Mouse (Mus musculus): Measurements from ENCODE around the gene Prdm1. TPM values are rescaled to one million over a fixed set of nuclear protein-coding genes. Genes with fewer than 3 reads are reported as not detected.
A peak's percentile ranks its signal among the peaks of the same experiment; 100 is the strongest.

Prdm1 gene
- polyA plus RNA-seq, 1 experiment from 2014 or later: 6.4 TPM

- no peak overlapping the region for H3K4me2 ChIP-seq
- H3K27me3 ChIP-seq (replicated peaks): no peaks in the 10 kb centered on the region
- 70% methylated on average over 5 of the region's 5 CpGs for WGBS
- H3K9me3 ChIP-seq: no peaks in the 10 kb centered on the region
- no peak overlapping the region for H3K9ac ChIP-seq
- no peaks in the 10 kb centered on the region for H3K36me3 ChIP-seq
- no peak overlapping the region for H3K4me3 ChIP-seq (replicated peaks)
- ATAC-seq (ENCODE audit: insufficient read depth, low FRiP score, low read depth): no peak
- no peak overlapping the region for H3K27ac ChIP-seq
- H3K4me1 ChIP-seq: no peaks in the 10 kb centered on the region
Observed at GRCm38 (mm10) chr10:44490899-44491422, 37.3 kb downstream of the Prdm1 start.

- H3K4me3 ChIP-seq (replicated peaks): no peak overlapping the region
- H3K27ac ChIP-seq: no peak overlapping the region
- no peak overlapping the region for H3K9ac ChIP-seq
- no peaks in the 10 kb centered on the region for H3K27me3 ChIP-seq (replicated peaks)
- H3K4me1 ChIP-seq: no peaks in the 10 kb centered on the region
- H3K4me2 ChIP-seq: no peak overlapping the region
- no peaks in the 10 kb centered on the region for H3K36me3 ChIP-seq
- 83% methylated on average over 10 of the region's 11 CpGs for WGBS
- H3K9me3 ChIP-seq: no peaks in the 10 kb centered on the region
- no peak for ATAC-seq (ENCODE audit: insufficient read depth, low FRiP score, low read depth)
Observed at GRCm38 (mm10) chr10:44487132-44487531, 41.2 kb downstream of the Prdm1 start.

- H3K27me3 ChIP-seq (replicated peaks): 0 out of 2 replicates have a peak, but pooled peaks cover 3% of the 10 kb centered on the region
- no peak overlapping the region for H3K27ac ChIP-seq
- WGBS: 60% methylated on average over 5 of the region's 5 CpGs
Observed at GRCm38 (mm10) chr10:44484077-44484476, 44.2 kb downstream of the Prdm1 start.

GRCm38 (mm10) chr10:44483116-44483515 lies 45.2 kb downstream of the Prdm1 start:
- Histone ChIP-seq H3K27ac (no peak overlapping the region), H3K9ac (no peak overlapping the region), H3K27me3 (replicated peaks) (0 out of 2 replicates have a peak, but pooled peaks cover 4% of the 10 kb centered on the region), H3K36me3 (no peaks in the 10 kb centered on the region), H3K9me3 (no peaks in the 10 kb centered on the region), H3K4me1 (no peaks in the 10 kb centered on the region), H3K4me2 (no peak overlapping the region), H3K4me3 (replicated peaks) (no peak overlapping the region)
- WGBS: 85% methylated on average over 6 of the region's 6 CpGs
- ATAC-seq (ENCODE audit: insufficient read depth, low FRiP score, low read depth): no peak

More at GRCm38 (mm10) chr10:44484077-44484476, 44.2 kb downstream of the Prdm1 start:
- Histone ChIP-seq H3K4me1 (no peaks in the 10 kb centered on the region), H3K9ac (no peak overlapping the region), H3K4me3 (replicated peaks) (no peak overlapping the region), H3K36me3 (no peaks in the 10 kb centered on the region), H3K4me2 (no peak overlapping the region), H3K9me3 (no peaks in the 10 kb centered on the region)
- ATAC-seq (ENCODE audit: insufficient read depth, low FRiP score, low read depth): no peak

- H3K9ac ChIP-seq: no peak overlapping the region
- no peaks in the 10 kb centered on the region for H3K9me3 ChIP-seq
- H3K27me3 ChIP-seq (replicated peaks): peaks cover 4% of the 10 kb centered on the region; the same call in 1 of the 2 replicates
- WGBS: 82% methylated on average over 5 of the region's 5 CpGs
- no peaks in the 10 kb centered on the region for H3K4me1 ChIP-seq
- no peak overlapping the region for H3K4me2 ChIP-seq
- H3K36me3 ChIP-seq: no peaks in the 10 kb centered on the region
- peak; percentile 45; the same call in 1 of the 2 replicates for ATAC-seq (ENCODE audit: insufficient read depth, low FRiP score, low read depth)
- no peak overlapping the region for H3K4me3 ChIP-seq (replicated peaks)
- H3K27ac ChIP-seq: no peak overlapping the region
Observed at GRCm38 (mm10) chr10:44481379-44481778, 46.9 kb downstream of the Prdm1 start.

- ATAC-seq (ENCODE audit: insufficient read depth, low FRiP score, low read depth): no peak
- no peak overlapping the region for H3K4me2 ChIP-seq
- H3K4me1 ChIP-seq: 0 out of 2 replicates have a peak, but pooled peaks cover 4% of the 10 kb centered on the region
- H3K27me3 ChIP-seq (replicated peaks): peaks cover 4% of the 10 kb centered on the region; the same call in 1 of the 2 replicates
- H3K9me3 ChIP-seq: no peaks in the 10 kb centered on the region
- H3K4me3 ChIP-seq (replicated peaks): no peak overlapping the region
- H3K9ac ChIP-seq: no peak overlapping the region
- H3K36me3 ChIP-seq: no peaks in the 10 kb centered on the region
- WGBS: 31% methylated on average over 6 of the region's 6 CpGs
- no peak overlapping the region for H3K27ac ChIP-seq
Observed at GRCm38 (mm10) chr10:44479286-44479685, 49.0 kb downstream of the Prdm1 start.

- 58% methylated on average over 5 of the region's 5 CpGs for WGBS
- Histone ChIP-seq H3K27ac (no peak overlapping the region), H3K4me1 (0 out of 2 replicates have a peak, but pooled peaks cover 4% of the 10 kb centered on the region), H3K4me2 (no peak overlapping the region), H3K27me3 (replicated peaks) (peaks cover 4% of the 10 kb centered on the region; the same call in 1 of the 2 replicates), H3K9ac (no peak overlapping the region), H3K4me3 (replicated peaks) (no peak overlapping the region), H3K36me3 (no peaks in the 10 kb centered on the region), H3K9me3 (no peaks in the 10 kb centered on the region)
- no peak for ATAC-seq (ENCODE audit: insufficient read depth, low FRiP score, low read depth)
Observed at GRCm38 (mm10) chr10:44478091-44478490, 50.2 kb downstream of the Prdm1 start.

GRCm38 (mm10) chr10:44477240-44477639 lies 51.1 kb downstream of the Prdm1 start:
- Histone ChIP-seq H3K4me2 (peak overlapping the region; percentile 43; the same call in 1 of the 2 replicates), H3K27me3 (replicated peaks) (peaks cover 4% of the 10 kb centered on the region; the same call in 1 of the 2 replicates), H3K27ac (no peak overlapping the region), H3K4me3 (replicated peaks) (no peak overlapping the region), H3K4me1 (0 out of 2 replicates have a peak, but pooled peaks cover 4% of the 10 kb centered on the region), H3K36me3 (no peaks in the 10 kb centered on the region), H3K9me3 (no peaks in the 10 kb centered on the region), H3K9ac (no peak overlapping the region)
- ATAC-seq (ENCODE audit: insufficient read depth, low FRiP score, low read depth): peak; percentile 60
- WGBS: 33% methylated on average over 8 of the region's 8 CpGs

GRCm38 (mm10) chr10:44476523-44476922 lies 51.8 kb downstream of the Prdm1 start:
- Histone ChIP-seq H3K27me3 (replicated peaks) (peaks cover 4% of the 10 kb centered on the region; the same call in 1 of the 2 replicates), H3K4me2 (peak overlapping the region; percentile 43), H3K27ac (no peak overlapping the region), H3K4me3 (replicated peaks) (0 out of 2 replicates have a peak overlapping the region, but pooled peaks have one; percentile 4), H3K9me3 (no peaks in the 10 kb centered on the region), H3K4me1 (0 out of 2 replicates have a peak, but pooled peaks cover 4% of the 10 kb centered on the region), H3K36me3 (no peaks in the 10 kb centered on the region), H3K9ac (no peak overlapping the region)
- WGBS: 39% methylated on average over 13 of the region's 13 CpGs
- no peak for ATAC-seq (ENCODE audit: insufficient read depth, low FRiP score, low read depth)

GRCm38 (mm10) chr10:44475376-44475775 lies 52.9 kb downstream of the Prdm1 start:
- no peak for ATAC-seq (ENCODE audit: insufficient read depth, low FRiP score, low read depth)
- Histone ChIP-seq H3K9ac (no peak overlapping the region), H3K27me3 (replicated peaks) (peaks cover 4% of the 10 kb centered on the region; the same call in 1 of the 2 replicates), H3K9me3 (no peaks in the 10 kb centered on the region), H3K27ac (no peak overlapping the region), H3K36me3 (no peaks in the 10 kb centered on the region), H3K4me3 (replicated peaks) (no peak overlapping the region), H3K4me2 (no peak overlapping the region), H3K4me1 (0 out of 2 replicates have a peak, but pooled peaks cover 4% of the 10 kb centered on the region)
- 86% methylated on average over 3 of the region's 3 CpGs for WGBS

GRCm38 (mm10) chr10:44474256-44474655 lies 54.0 kb downstream of the Prdm1 start:
- H3K27me3 ChIP-seq (replicated peaks): peaks cover 6% of the 10 kb centered on the region
- peak; percentile 81 for ATAC-seq (ENCODE audit: insufficient read depth, low FRiP score, low read depth)
- 0 out of 2 replicates have a peak, but pooled peaks cover 4% of the 10 kb centered on the region for H3K4me1 ChIP-seq
- no peak overlapping the region for H3K4me2 ChIP-seq
- H3K9me3 ChIP-seq: no peaks in the 10 kb centered on the region
- H3K36me3 ChIP-seq: no peaks in the 10 kb centered on the region
- H3K9ac ChIP-seq: no peak overlapping the region
- WGBS: 15% methylated on average over 10 of the region's 10 CpGs
- no peak overlapping the region for H3K27ac ChIP-seq
- H3K4me3 ChIP-seq (replicated peaks): no peak overlapping the region

GRCm38 (mm10) chr10:44465618-44466017 lies 62.7 kb downstream of the Prdm1 start:
- Histone ChIP-seq H3K4me1 (0 out of 2 replicates have a peak, but pooled peaks cover 6% of the 10 kb centered on the region), H3K27ac (no peak overlapping the region), H3K9me3 (no peaks in the 10 kb centered on the region), H3K9ac (no peak overlapping the region), H3K27me3 (replicated peaks) (peaks cover 45% of the 10 kb centered on the region), H3K4me3 (replicated peaks) (no peak overlapping the region), H3K36me3 (no peaks in the 10 kb centered on the region), H3K4me2 (no peak overlapping the region)
- ATAC-seq (ENCODE audit: insufficient read depth, low FRiP score, low read depth): no peak
- WGBS: 21% methylated on average over 8 of the region's 8 CpGs
